Mouse (Mus musculus) limb, embryonic 13.5 days (tissue): Measurements from ENCODE around the gene Atp1b4. TPM values are rescaled to one million over a fixed set of nuclear protein-coding genes. Genes with fewer than 3 reads are reported as not detected.
"Not testable (repeated sequence)": the region's sequence is repeated elsewhere in the genome, so short reads cannot be mapped to it uniquely, and the experiment has no call there.

ENCODE experiments used
- ATAC-seq: fragments of 200-750 bp; cut with Nextera tagmentation; 2 replicates; pipeline ENCODE4 v1.8.0; 2017; ENCODE audit warnings: low read depth, moderate number of reproducible peaks, moderate TSS enrichment; ENCODE audit not compliant: low FRiP score
- H3K27ac ChIP-seq: fragments of 300-500 bp; sonication (generic); 2 replicates; pipeline ENCODE4 v1.5.1; 2015; ENCODE audit warnings: inconsistent platforms, mild to moderate bottlenecking, moderate library complexity
- H3K27me3 ChIP-seq: fragments of 300-500 bp; sonication (generic); 2 replicates; pipeline ENCODE4 v1.6.1; 2015; ENCODE audit warnings: mild to moderate bottlenecking, inconsistent platforms
- H3K36me3 ChIP-seq: fragments of 300-500 bp; sonication (generic); 2 replicates; pipeline ENCODE4 v1.6.1; 2015; ENCODE audit warnings: inconsistent platforms, mild to moderate bottlenecking, moderate library complexity
- H3K4me1 ChIP-seq: fragments of 300-500 bp; sonication (generic); 2 replicates; pipeline ENCODE4 v1.6.1; 2015; ENCODE audit warnings: inconsistent platforms
- H3K4me2 ChIP-seq: fragments of 300-500 bp; sonication (generic); replicated peaks from 2 replicates; pipeline ENCODE4 v1.6.1; 2015; ENCODE audit warnings: inconsistent platforms, mild to moderate bottlenecking, moderate library complexity
- H3K4me3 ChIP-seq: fragments of 300-500 bp; sonication (generic); 2 replicates; pipeline ENCODE4 v1.5.1; 2015; ENCODE audit warnings: moderate library complexity, mild to moderate bottlenecking, inconsistent platforms
- H3K9ac ChIP-seq: fragments of 300-500 bp; sonication (generic); 2 replicates; pipeline ENCODE4 v1.6.1; 2015; ENCODE audit warnings: mild to moderate bottlenecking, inconsistent platforms
- H3K9me3 ChIP-seq: fragments of 300-500 bp; sonication (generic); 2 replicates; pipeline ENCODE4 v1.6.1; 2016; ENCODE audit warnings: inconsistent platforms
- WGBS: fragments of 180-500 bp; shearing (Covaris S2); methylation state at CpG from one replicate; pipeline ENCODE4 v1.1.7; 2015; 5-methylcytosine and 5-hydroxymethylcytosine counted together
- polyA plus RNA-seq: library from polyadenylated mRNA; unstranded; fragments of >200 nt; fragmentation: Nextera tagmentation; extraction: Ambion mirVana; gene quantifications from 2 replicates; pipeline ENCODE4 v1.2.1, GENCODE M21; 2015

Gene Atp1b4
- polyA plus RNA-seq, result 1.7 and 2.2 TPM in 2 replicates

DNA sequence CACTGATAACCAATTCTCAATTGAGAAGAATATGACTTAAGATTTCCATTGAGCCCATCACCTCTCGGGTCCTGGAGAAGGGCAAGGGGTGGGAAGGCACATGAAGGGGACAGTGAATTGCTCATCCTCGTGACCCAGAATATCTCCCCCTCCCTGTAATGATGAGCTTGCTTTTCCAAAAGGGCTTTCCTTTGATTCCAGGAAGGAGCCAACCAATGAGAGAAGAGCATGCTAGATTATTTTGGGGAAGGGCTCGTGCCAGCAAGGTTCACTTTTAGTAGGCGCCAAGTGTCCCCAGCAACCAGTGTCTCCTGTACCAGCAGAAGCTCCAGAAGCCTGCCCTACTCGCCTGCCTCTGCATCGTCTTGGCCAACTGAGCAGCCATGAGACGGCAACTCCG, at the start of gene Atp1b4:
Gene Atp1b4, plus strand, starts transcription at position 301 of the 400 bp plus-strand sequence.
- Histone ChIP-seq H3K9me3 (no peaks in the 10 kb centered on the region; the same call in 1 of the 2 replicates), H3K4me2 (no peak within 1 kb of the TSS), H3K4me3 (no peak within 1 kb of the TSS), H3K36me3 (no peaks in the 10 kb centered on the region), H3K9ac (no peak within 1 kb of the TSS), H3K4me1 (no peaks in the 10 kb centered on the region), H3K27ac (no peak within 1 kb of the TSS), H3K27me3 (no peaks in the 10 kb centered on the region)
- 88% methylated on average over 8 of the region's 8 CpGs for WGBS
- ATAC-seq, result no peak

DNA sequence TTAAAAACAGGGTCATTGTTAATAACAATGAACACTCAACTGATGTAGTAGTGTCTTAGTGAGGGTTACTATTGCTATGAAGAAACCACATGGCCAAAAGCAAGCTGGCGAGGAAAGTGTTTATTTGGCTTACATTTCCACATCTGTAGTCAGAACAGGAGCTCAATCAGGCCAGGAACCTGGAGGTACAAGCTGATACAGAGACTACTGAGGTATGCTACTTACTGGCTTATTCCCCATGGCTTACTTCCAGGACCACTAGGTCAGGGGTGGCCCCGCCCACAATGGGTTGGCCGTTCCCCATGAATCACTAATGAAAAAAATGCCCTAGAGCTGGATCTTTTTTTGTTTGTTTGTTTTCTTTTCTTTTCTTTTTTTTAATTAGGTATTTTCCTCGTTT, 7.4 kb upstream of the Atp1b4 start:
- no peaks in the 10 kb centered on the region for H3K36me3 ChIP-seq
- no peak overlapping the region for H3K4me2 ChIP-seq
- H3K27ac ChIP-seq, result no peak overlapping the region
- H3K4me3 ChIP-seq, result no peak overlapping the region
- H3K27me3 ChIP-seq, result no peaks in the 10 kb centered on the region
- no peak for ATAC-seq
- H3K9me3 ChIP-seq, result no peaks in the 10 kb centered on the region; the same call in 1 of the 2 replicates
- no peak overlapping the region for H3K9ac ChIP-seq
- 66% methylated on average over 4 of the region's 4 CpGs for WGBS
- no peaks in the 10 kb centered on the region for H3K4me1 ChIP-seq

DNA sequence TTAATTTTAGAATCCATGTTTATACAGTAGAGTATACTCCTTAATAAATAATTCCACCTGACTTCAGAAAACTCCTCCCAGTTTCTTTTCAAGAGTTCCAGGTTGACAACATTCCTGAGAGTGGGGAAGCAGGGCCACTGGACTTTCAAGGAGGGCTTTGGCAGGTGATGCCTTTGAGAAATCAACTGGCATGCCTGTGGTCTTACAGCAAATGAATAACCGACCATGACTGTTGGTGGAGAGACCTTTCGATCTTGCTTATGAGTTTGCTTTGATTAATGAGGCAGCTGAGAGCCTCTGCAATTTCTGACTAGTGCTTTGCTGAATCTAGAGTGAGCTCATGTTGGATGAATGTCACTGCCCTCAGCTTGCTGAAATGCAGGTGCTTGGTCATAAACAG, 4.9 kb upstream of the Atp1b4 start:
- H3K27ac ChIP-seq, result no peak overlapping the region
- no peaks in the 10 kb centered on the region for H3K27me3 ChIP-seq
- H3K4me3 ChIP-seq, result no peak overlapping the region
- no peak overlapping the region for H3K4me2 ChIP-seq
- no peak for ATAC-seq
- no peak overlapping the region for H3K9ac ChIP-seq
- no peaks in the 10 kb centered on the region for H3K36me3 ChIP-seq
- no peaks in the 10 kb centered on the region; the same call in 1 of the 2 replicates for H3K9me3 ChIP-seq
- H3K4me1 ChIP-seq, result no peaks in the 10 kb centered on the region
- 50% methylated on average over 2 of the region's 2 CpGs for WGBS

DNA sequence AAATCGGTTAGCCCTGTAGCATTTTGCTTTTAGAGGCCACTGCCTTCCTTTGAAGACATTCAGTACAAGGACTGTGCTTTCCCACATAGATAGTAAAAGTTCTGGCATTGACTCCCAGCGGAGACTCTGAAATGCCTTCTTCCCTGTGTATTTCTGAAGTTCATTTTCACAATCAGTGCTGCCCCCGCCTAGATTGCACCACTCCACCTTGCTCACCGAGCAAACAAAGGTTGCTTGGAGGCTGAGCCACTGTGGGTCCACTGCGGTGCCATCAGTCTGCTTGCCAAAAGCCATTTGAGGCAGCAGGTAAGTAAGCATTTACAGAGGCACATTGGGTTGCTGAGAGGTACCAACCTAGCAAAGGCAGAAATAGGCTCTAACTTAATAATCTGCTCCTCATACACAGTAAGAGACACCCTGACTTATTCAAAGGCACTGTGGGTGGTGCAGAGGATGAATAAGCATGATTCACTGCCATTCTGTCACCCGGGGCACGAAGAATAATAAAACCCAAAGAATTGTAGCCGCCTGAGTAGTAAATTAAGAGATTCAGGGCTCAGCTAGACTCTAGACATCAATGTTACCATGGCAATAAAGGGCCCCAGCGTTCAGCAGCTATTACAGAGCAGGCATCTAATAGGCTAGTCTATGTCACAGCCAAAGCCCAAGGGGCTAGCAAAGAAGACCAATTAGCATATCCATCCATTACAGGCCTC, 2.9 kb upstream of the Atp1b4 start:
- no peak for ATAC-seq

DNA sequence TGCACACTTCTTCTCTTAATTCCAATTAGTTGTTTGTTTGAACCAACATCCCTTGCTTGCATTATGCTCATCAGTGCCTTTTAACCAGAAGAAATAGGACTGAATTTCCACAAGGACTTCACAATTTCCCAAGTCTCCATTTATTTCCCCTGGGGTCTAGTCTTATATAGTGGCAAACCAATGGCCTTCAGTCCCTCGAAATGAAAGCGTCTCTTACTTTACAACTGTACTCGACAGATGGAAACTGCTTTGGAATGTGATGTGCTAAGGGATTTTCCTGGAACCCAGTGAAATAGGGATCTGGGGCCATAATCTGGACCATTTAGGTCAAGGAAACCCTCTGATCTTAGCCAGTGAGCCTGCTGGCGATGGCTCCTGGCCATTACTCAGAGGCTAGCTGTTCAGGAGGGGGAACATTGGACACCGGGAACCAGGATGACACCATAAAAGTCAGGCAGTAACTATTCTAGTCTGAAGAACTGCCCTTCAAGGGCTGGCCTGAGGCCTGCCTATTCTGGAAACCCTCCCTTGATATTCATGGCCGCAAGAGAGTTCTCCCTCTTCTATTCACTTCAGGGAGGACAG, 2.3 kb upstream of the Atp1b4 start:
- WGBS, result 52% methylated on average over 6 of the region's 6 CpGs
- no peak overlapping the region for H3K4me2 ChIP-seq
- H3K36me3 ChIP-seq, result no peaks in the 10 kb centered on the region
- H3K9ac ChIP-seq, result no peak overlapping the region
- H3K4me3 ChIP-seq, result no peak overlapping the region
- H3K27ac ChIP-seq, result no peak overlapping the region
- H3K27me3 ChIP-seq, result no peaks in the 10 kb centered on the region
- no peaks in the 10 kb centered on the region for H3K4me1 ChIP-seq
- no peaks in the 10 kb centered on the region; the same call in 1 of the 2 replicates for H3K9me3 ChIP-seq
- ATAC-seq, result no peak

More for the DNA sequence above, 2.9 kb upstream of the Atp1b4 start:
- Histone ChIP-seq H3K36me3 (no peaks in the 10 kb centered on the region), H3K9ac (no peak overlapping the region), H3K4me2 (no peak overlapping the region), H3K4me1 (no peaks in the 10 kb centered on the region), H3K27me3 (no peaks in the 10 kb centered on the region), H3K9me3 (no peaks in the 10 kb centered on the region; the same call in 1 of the 2 replicates), H3K27ac (no peak overlapping the region), H3K4me3 (no peak overlapping the region)
- 62% methylated on average over 9 of the region's 9 CpGs for WGBS

DNA sequence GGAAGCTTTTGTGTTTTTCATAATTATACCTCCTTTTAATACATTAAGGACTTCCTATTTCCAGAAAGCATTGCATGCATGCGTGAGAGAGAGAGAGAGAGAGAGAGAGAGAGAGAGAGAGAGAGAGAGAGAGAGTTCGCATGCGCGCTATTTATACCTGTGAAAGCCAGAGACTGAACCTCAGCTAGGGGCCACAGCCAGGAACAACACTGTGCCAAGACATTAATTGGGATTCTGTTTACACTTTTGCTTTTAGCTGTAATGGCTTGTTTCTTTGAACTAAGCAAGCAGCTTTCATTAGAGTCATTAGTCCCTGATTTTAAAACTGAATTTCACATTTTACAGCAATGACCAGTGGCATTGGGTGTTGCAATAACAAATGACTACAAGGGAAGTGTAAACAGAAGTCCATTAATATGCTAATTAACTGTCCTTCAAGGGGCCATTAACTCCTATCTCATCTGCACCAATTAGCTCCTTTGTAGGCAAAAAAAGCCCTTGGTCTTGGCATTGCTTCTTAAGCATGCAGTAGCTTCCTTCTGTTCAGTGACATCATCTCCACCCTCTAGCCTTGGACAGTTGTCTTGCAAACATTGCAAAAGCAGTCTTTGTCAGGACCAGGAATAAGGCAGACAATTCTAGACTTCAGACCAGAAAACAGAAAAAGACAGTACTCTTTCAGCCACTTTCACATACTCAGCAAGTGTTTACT, 14.9 kb downstream of the Atp1b4 start:
- ATAC-seq, result no peak
- H3K36me3 ChIP-seq, result no peaks in the 10 kb centered on the region
- no peak overlapping the region for H3K4me2 ChIP-seq
- H3K27me3 ChIP-seq, result no peaks in the 10 kb centered on the region
- no peaks in the 10 kb centered on the region for H3K9me3 ChIP-seq
- H3K4me3 ChIP-seq, result no peak overlapping the region
- no peaks in the 10 kb centered on the region for H3K4me1 ChIP-seq
- 44% methylated on average over 4 of the region's 4 CpGs for WGBS
- no peak overlapping the region for H3K27ac ChIP-seq
- H3K9ac ChIP-seq, result no peak overlapping the region

DNA sequence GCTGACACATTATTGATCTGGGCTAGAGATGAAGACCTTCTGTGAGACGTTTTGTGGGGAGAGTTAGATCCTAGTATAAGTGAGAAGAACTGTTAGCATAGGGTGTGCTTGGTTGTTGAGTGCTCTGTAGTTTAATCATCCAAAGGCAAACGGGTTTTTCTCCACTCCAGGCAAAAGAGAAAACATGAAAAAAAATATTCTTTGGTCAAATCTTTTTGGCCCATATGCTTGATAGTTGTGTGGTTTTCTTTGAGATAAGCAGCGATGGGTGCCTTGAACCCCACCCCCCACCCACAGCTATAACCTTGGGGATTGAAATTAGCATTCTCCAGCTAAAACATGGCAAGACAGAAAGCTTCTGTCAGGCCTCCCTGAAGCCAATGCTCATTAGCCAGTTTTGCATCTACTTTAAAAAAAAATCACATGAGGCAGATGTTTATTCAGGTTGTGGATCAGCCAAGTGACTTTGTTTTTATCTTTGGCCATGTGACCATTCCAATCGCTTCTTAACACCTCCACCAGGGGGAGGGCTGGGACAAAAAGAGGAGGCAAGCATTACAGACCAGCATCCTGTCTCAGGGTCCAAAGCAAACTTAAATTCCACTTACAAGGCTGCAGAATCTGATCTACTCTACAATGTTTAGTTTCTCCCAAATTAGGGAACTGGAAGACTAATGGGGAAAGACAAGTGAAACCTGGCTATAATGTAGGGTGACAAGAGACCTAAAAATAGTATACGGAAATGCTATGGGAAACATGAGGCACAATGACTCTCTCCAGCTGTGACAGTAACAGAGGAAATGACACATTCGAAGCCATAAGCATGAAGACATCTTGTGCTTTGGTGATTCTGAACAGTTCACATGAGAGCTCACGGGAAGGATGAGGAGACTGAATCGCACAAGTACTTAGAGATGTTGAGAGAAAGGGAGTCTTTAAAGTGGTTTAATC, 18.6 kb downstream of the Atp1b4 start:
- Histone ChIP-seq H3K4me1 (no peaks in the 10 kb centered on the region), H3K4me2 (no peak overlapping the region), H3K27me3 (no peaks in the 10 kb centered on the region), H3K27ac (no peak overlapping the region), H3K36me3 (no peaks in the 10 kb centered on the region), H3K9me3 (no peaks in the 10 kb centered on the region), H3K4me3 (no peak overlapping the region), H3K9ac (no peak overlapping the region)
- ATAC-seq, result no peak
- WGBS, result 68% methylated on average over 8 of the region's 8 CpGs

DNA sequence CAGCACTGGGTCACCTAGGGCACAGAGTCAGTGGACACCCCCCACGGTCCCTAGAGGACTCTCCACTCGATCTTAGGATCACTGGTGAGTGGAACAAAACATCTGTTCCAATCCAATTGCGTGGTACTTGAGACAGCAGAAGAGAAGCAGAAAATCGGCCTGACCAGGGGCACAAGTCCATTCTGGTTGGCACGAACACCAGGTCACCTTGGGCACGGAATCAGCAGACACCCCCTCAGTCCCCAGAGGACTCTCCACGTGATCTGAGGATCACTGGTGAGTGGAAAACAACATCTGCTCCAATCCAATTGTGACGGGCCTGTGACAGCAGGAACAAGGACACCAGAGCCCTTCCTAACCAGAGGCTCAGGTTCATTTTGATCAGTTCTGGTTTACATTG, 46.0 kb downstream of the Atp1b4 start:
- Histone ChIP-seq H3K4me1 (no peaks in the 10 kb centered on the region), H3K4me3 (no peak overlapping the region), H3K36me3 (no peaks in the 10 kb centered on the region), H3K27me3 (no peaks in the 10 kb centered on the region), H3K9ac (no peak overlapping the region), H3K27ac (no peak overlapping the region), H3K9me3 (no peaks in the 10 kb centered on the region), H3K4me2 (no peak overlapping the region)
- ATAC-seq, result no peak
- 81% methylated on average over 8 of the region's 8 CpGs for WGBS

DNA sequence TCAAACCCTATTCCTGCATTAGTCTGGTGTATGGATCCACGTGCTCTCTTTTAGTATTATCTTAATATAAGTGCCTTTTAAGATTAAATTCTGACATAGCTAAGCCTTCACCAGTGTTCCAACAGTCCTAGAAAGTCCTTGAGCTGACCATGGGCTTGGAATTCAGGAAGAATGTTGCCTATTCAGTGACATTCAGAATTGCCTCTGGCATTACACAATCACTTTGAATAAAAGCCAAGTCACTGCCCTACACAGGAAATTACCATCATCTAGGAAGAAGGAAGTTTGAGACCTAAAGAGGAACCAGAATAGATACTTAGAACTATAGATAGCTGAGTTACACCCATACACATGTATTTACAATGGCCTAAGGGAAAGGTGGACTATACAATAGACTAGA, 48.6 kb downstream of the Atp1b4 start:
- not testable (repeated sequence) for H3K4me2 ChIP-seq, ATAC-seq, H3K9ac ChIP-seq, H3K27me3 ChIP-seq, H3K36me3 ChIP-seq, H3K9me3 ChIP-seq, H3K4me1 ChIP-seq, H3K27ac ChIP-seq, H3K4me3 ChIP-seq
- WGBS, result 45% methylated on average over 1 of the region's 1 CpGs

DNA sequence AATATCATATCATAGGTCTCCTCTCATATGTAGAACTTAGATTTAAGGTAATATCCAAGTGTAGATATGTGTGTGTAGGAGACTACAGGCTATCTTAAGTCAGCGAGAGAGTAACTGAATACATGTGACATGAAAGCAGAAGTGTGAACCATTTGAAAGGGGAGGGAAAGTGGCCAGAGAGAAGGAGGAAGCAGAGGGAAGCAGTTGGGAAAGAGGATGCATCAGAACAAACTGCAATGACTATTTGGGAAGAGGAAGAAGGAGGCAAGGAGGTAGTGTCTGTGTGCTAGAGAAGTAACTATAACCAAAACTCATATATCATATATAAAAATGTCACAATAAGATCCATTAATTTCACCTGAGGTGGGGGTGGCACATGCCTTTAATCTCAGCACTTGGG, 57.2 kb downstream of the Atp1b4 start:
- ATAC-seq, H3K27me3 ChIP-seq, H3K4me3 ChIP-seq, H3K4me1 ChIP-seq, H3K27ac ChIP-seq, H3K4me2 ChIP-seq, H3K36me3 ChIP-seq, H3K9ac ChIP-seq, H3K9me3 ChIP-seq: not testable (repeated sequence)
- WGBS, result 89% methylated on average over 1 of the region's 1 CpGs
